Mouse (Mus musculus): ENCODE measurements at regions not wholly inside any gene's neighbourhood (a gene's known extent, or its start where the extent isn't known, plus 50 kb on each side); places are given as distances from the start of the nearest gene placed in this dataset.
A peak's percentile ranks its signal among the peaks of the same experiment; 100 is the strongest.

DNA sequence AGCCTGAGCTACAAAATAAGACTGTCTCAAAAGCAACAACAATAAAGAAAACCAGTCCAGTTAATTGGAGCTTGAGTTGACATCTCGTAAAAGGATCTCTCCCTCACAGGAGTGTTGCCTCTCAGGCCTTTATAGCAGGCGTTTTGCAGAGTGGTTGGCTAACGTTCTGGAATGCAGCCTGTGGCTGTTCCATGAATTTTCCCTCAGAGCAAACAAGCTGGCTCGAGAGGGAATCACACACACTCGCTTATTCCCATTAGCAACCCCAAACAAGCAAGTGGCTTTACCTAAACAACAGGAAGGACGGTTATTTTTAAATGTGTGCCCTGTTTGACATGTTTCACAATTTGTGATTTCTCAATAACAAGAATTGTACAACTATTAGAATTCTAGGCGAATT lies 59.2 kb upstream of the Klf6 start:
- Histone ChIP-seq H3K9me3 (ENCODE audit: control insufficient read depth, insufficient read depth, low read depth, low read length) (no peaks in the 10 kb centered on the region), H3K4me3 (ENCODE audit: insufficient read depth in 1 of 2, low read depth in 1 of 2, low read length in 2 of 2, poor library complexity in 1 of 2, severe bottlenecking in 1 of 2) (no peak overlapping the region), H3K4me1 (ENCODE audit: control insufficient read depth in 2 of 2, insufficient read depth in 2 of 2, low read length in 2 of 2, poor library complexity in 1 of 2) (peaks cover 5 to 14% of the 10 kb centered on the region in 2 experiments; a peak in 3 of 4 replicates), H3K27ac (ENCODE audit: insufficient read depth, low read depth, low read length, poor library complexity, severe bottlenecking) (no peak overlapping the region), H3K9ac (ENCODE audit: insufficient read depth, low read depth, low read length, poor library complexity, severe bottlenecking) (no peak overlapping the region), H3K36me3 (ENCODE audit: control insufficient read depth, insufficient read depth, low read length, poor library complexity, severe bottlenecking) (no peaks in the 10 kb centered on the region)
- in situ Hi-C loops (cut with MboI; ENCODE audit: low sequenced_read_pairs in 2 of 2, unreplicated experiment in 2 of 2): no loop called here
- no peak for DNase-seq (ENCODE audit: low read depth, low spot score)
- TF ChIP-seq ZC3H11A (IDR thresholded peaks at IDR 0.05; ENCODE audit: borderline replicate concordance, low read depth, low read length) (no peak), HCFC1 (IDR thresholded peaks at IDR 0.05; ENCODE audit: borderline replicate concordance, insufficient read depth, low read length) (no peak), ZNF384 (IDR thresholded peaks at IDR 0.05; ENCODE audit: low read depth, low read length) (no peak), CHD2 (IDR thresholded peaks at IDR 0.05; ENCODE audit: low read depth, low read length) (no peak), MAFK (IDR thresholded peaks at IDR 0.05; ENCODE audit: insufficient read depth, low read depth, low read length) (no peak)

- Histone ChIP-seq H3K4me3 (ENCODE audit: insufficient read depth in 1 of 2, low read depth in 1 of 2, low read length in 2 of 2, poor library complexity in 1 of 2, severe bottlenecking in 1 of 2) (no peak overlapping the region), H3K27ac (ENCODE audit: insufficient read depth, low read depth, low read length, poor library complexity, severe bottlenecking) (peak overlapping the region; percentile 20), H3K9me3 (ENCODE audit: control insufficient read depth, insufficient read depth, low read depth, low read length) (no peaks in the 10 kb centered on the region), H3K4me1 (ENCODE audit: control insufficient read depth in 2 of 2, insufficient read depth in 2 of 2, low read length in 2 of 2, poor library complexity in 1 of 2) (peaks cover 5 to 14% of the 10 kb centered on the region in 2 experiments; a peak in 3 of 4 replicates), H3K9ac (ENCODE audit: insufficient read depth, low read depth, low read length, poor library complexity, severe bottlenecking) (no peak overlapping the region), H3K36me3 (ENCODE audit: control insufficient read depth, insufficient read depth, low read length, poor library complexity, severe bottlenecking) (no peaks in the 10 kb centered on the region)
- in situ Hi-C loops (cut with MboI; ENCODE audit: low sequenced_read_pairs in 2 of 2, unreplicated experiment in 2 of 2): no loop called here
- no peak for TF ChIP-seq HCFC1 (IDR thresholded peaks at IDR 0.05; ENCODE audit: borderline replicate concordance, insufficient read depth, low read length)
- peak; percentile 80; the same call in 1 of the 2 replicates for TF ChIP-seq MAFK (IDR thresholded peaks at IDR 0.05; ENCODE audit: insufficient read depth, low read depth, low read length)
- no peak for DNase-seq (ENCODE audit: low read depth, low spot score)
Observed at GRCm38 (mm10) chr13:5802826-5803225, 58.5 kb upstream of the Klf6 start.

DNA sequence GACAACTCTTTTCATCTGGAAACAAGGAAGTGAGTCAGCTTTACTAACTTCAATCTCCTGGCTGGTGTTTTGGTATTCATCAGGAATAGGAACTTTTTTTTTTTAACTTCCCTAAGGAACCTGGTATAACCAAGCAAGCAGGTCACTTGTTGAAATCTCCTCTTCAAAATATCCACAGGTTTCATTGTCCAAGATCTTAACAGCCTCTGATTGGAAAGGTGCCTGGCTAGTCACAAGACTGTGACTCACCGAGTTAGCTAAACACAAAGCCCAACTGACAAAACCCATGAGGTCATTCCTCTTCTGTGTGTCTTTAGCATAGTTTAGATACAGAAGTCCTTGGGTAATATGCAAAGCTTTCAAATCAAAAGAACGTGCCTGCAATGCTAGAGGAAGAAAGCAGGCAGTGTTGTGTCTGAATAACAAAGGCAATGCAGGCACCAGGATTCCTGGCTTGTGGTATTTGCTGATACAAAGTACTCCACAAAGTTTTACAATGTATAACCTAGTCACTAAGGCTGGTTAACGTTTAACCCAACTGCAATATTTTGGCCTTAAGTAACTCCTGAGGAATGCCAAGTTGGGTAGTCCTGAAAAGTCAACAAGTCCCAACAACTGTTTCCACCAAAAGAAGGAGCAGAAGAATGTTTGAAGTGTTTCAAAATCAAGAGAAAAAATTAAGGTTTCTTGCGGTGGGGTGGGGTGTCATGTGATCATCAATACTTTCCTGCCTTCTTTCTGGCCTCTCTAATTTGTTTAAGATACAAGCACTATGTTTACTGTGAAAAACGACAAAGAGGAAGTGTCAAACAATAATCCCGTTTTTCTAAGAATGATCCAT lies 57.5 kb upstream of the Klf6 start:
- peak; percentile 54 for DNase-seq (ENCODE audit: low read depth, low spot score)
- H3K9me3 ChIP-seq (ENCODE audit: control insufficient read depth, insufficient read depth, low read depth, low read length): no peaks in the 10 kb centered on the region
- H3K27ac ChIP-seq (ENCODE audit: insufficient read depth, low read depth, low read length, poor library complexity, severe bottlenecking): peak overlapping the region; percentile 39; the same call in 1 of the 2 replicates
- in situ Hi-C loops (cut with MboI; ENCODE audit: low sequenced_read_pairs in 2 of 2, unreplicated experiment in 2 of 2): no loop called here
- peaks cover 5 to 14% of the 10 kb centered on the region in 2 experiments; a peak in 3 of 4 replicates for H3K4me1 ChIP-seq (ENCODE audit: control insufficient read depth in 2 of 2, insufficient read depth in 2 of 2, low read length in 2 of 2, poor library complexity in 1 of 2)
- H3K36me3 ChIP-seq (ENCODE audit: control insufficient read depth, insufficient read depth, low read length, poor library complexity, severe bottlenecking): no peaks in the 10 kb centered on the region
- no peak overlapping the region for H3K4me3 ChIP-seq (ENCODE audit: insufficient read depth in 1 of 2, low read depth in 1 of 2, low read length in 2 of 2, poor library complexity in 1 of 2, severe bottlenecking in 1 of 2)
- TF ChIP-seq MAFK (IDR thresholded peaks at IDR 0.05; ENCODE audit: insufficient read depth, low read depth, low read length) (peak; percentile 4; the same call in 1 of the 2 replicates), ZC3H11A (IDR thresholded peaks at IDR 0.05; ENCODE audit: borderline replicate concordance, low read depth, low read length) (no peak), ZNF384 (IDR thresholded peaks at IDR 0.05; ENCODE audit: low read depth, low read length) (peak; percentile 66; the same call in 1 of the 2 replicates), CHD2 (IDR thresholded peaks at IDR 0.05; ENCODE audit: low read depth, low read length) (no peak), HCFC1 (IDR thresholded peaks at IDR 0.05; ENCODE audit: borderline replicate concordance, insufficient read depth, low read length) (no peak)
- H3K9ac ChIP-seq (ENCODE audit: insufficient read depth, low read depth, low read length, poor library complexity, severe bottlenecking): no peak overlapping the region

GRCm38 (mm10) chr13:5804381-5804941 lies 56.8 kb upstream of the Klf6 start:
- H3K4me1 ChIP-seq (ENCODE audit: control insufficient read depth in 2 of 2, insufficient read depth in 2 of 2, low read length in 2 of 2, poor library complexity in 1 of 2): peaks cover 5 to 14% of the 10 kb centered on the region in 2 experiments; a peak in 3 of 4 replicates
- no peaks in the 10 kb centered on the region for H3K9me3 ChIP-seq (ENCODE audit: control insufficient read depth, insufficient read depth, low read depth, low read length)
- no peaks in the 10 kb centered on the region for H3K36me3 ChIP-seq (ENCODE audit: control insufficient read depth, insufficient read depth, low read length, poor library complexity, severe bottlenecking)
- no peak overlapping the region for H3K9ac ChIP-seq (ENCODE audit: insufficient read depth, low read depth, low read length, poor library complexity, severe bottlenecking)
- in situ Hi-C loops (cut with MboI; ENCODE audit: low sequenced_read_pairs in 2 of 2, unreplicated experiment in 2 of 2): no loop called here
- H3K4me3 ChIP-seq (ENCODE audit: insufficient read depth in 1 of 2, low read depth in 1 of 2, low read length in 2 of 2, poor library complexity in 1 of 2, severe bottlenecking in 1 of 2): no peak overlapping the region
- TF ChIP-seq ZNF384 (IDR thresholded peaks at IDR 0.05; ENCODE audit: low read depth, low read length) (peak; percentile 84), HCFC1 (IDR thresholded peaks at IDR 0.05; ENCODE audit: borderline replicate concordance, insufficient read depth, low read length) (no peak)
- no peak overlapping the region; the same call in 1 of the 2 replicates for H3K27ac ChIP-seq (ENCODE audit: insufficient read depth, low read depth, low read length, poor library complexity, severe bottlenecking)
- no peak for DNase-seq (ENCODE audit: low read depth, low spot score)

Data from ES-E14 (cell line).